Mouse (Mus musculus) embryonic fibroblast, embryonic 13.5 days (primary cell): ENCODE measurements around the gene Togaram2.

Experiments
- CTCF ChIP-seq: IDR thresholded peaks from 2 replicates; pipeline ENCODE4 v1.5.1; 2011; ENCODE audit warnings: mild to moderate bottlenecking, control low read depth, low read length, moderate library complexity, borderline replicate concordance; ENCODE audit not compliant: insufficient read depth
- POLR2A ChIP-seq: IDR thresholded peaks from 2 replicates; pipeline ENCODE4 v1.6.1; 2011; ENCODE audit warnings: low read depth, mild to moderate bottlenecking, control low read depth, low read length, moderate library complexity

DNA sequence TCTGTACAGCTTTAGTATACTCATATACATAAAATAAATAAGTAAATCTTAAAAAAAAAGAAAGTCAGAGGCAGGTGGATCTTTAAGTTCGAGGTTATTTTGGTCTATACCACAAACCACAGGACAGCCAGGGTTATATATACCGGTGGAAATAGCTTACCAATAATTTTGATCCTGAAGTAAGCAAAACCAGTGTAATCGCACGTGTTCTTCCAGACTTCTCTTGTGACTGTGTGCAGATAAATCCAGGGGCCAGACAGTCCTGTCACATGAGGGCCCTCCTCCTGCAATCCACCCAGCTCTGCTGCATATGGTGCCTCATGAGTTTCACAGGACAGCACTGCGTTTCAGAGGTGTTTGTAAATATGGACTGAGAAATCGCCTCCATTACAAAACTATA lies 9.6 kb upstream of the Togaram2 start:
- no peak for TF ChIP-seq POLR2A
- no peak for TF ChIP-seq CTCF
